Mouse (Mus musculus) heart, embryonic 10.5 days (tissue): ENCODE results near the gene Tle6. TPM values are rescaled to one million over a fixed set of nuclear protein-coding genes. Genes with fewer than 3 reads are reported as not detected.

Experiments
- DNase-seq: peaks from one replicate; pipeline ENCODE4 v3.0.0-alpha.2; 2017; ENCODE audit warnings: low spot score
- H3K27ac ChIP-seq: fragments of 300-500 bp; sonication (generic); 2 replicates; pipeline ENCODE4 v1.5.1; 2016; ENCODE audit warnings: mild to moderate bottlenecking
- H3K27me3 ChIP-seq: fragments of 300-500 bp; sonication (generic); 2 replicates; pipeline ENCODE4 v1.6.1; 2016; ENCODE audit warnings: mild to moderate bottlenecking; ENCODE audit not compliant: poor library complexity, insufficient read depth, severe bottlenecking
- H3K36me3 ChIP-seq: fragments of 300-500 bp; sonication (generic); 2 replicates; pipeline ENCODE4 v1.6.1; 2016; ENCODE audit warnings: mild to moderate bottlenecking, moderate library complexity
- H3K4me1 ChIP-seq: fragments of 300-500 bp; sonication (generic); 2 replicates; pipeline ENCODE4 v1.6.1; 2016; ENCODE audit warnings: mild to moderate bottlenecking
- H3K4me3 ChIP-seq: fragments of 300-500 bp; sonication (generic); 2 replicates; pipeline ENCODE4 v1.5.1; 2016; ENCODE audit warnings: mild to moderate bottlenecking, moderate library complexity
- H3K9me3 ChIP-seq: fragments of 300-500 bp; sonication (generic); 2 replicates; pipeline ENCODE4 v1.6.1; 2016; ENCODE audit warnings: mild to moderate bottlenecking, moderate library complexity
- WGBS: fragments of 180-500 bp; shearing (Covaris S2); methylation state at CpG from one replicate; pipeline ENCODE4 v1.1.7; 2016; 5-methylcytosine and 5-hydroxymethylcytosine counted together
- polyA plus RNA-seq: library from polyadenylated mRNA; unstranded; fragments of >200 nt; fragmentation: Nextera tagmentation; extraction: Ambion mirVana; gene quantifications from 2 replicates; pipeline ENCODE4 v1.2.1, GENCODE M21; 2016

The Tle6 gene
- polyA plus RNA-seq, 1 experiment from 2014 or later, result 29.0 TPM

DNA sequence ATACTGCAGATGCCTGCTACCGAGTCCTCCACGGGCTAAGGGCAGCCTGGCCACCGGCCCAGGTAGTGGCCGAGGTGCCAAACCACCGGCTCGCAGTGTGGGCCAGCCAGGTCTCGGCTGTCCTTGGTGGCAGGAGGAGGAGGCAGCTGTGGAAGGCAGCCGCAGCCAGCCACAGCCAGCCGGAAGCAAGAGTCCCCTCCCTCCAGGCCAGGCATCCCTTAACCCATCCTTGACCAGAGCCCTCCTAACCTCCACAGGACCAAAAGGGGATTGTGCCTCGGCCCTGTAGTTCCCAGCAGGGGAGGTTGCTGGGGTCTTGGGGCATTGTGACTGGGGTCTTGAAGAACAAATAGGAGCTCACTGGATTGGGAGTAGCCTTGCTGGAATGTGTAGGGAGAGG lies 36.7 kb downstream of the Tle6 start:
- Histone ChIP-seq H3K27me3 (peaks cover 30% of the 10 kb centered on the region), H3K4me1 (peaks cover 77% of the 10 kb centered on the region), H3K36me3 (peaks cover 62% of the 10 kb centered on the region), H3K27ac (peak overlapping the region; percentile 86), H3K4me3 (peak overlapping the region; percentile 47), H3K9me3 (no peaks in the 10 kb centered on the region)
- DNase-seq, result no peak
- WGBS, result 2% methylated on average over 10 of the region's 10 CpGs

DNA sequence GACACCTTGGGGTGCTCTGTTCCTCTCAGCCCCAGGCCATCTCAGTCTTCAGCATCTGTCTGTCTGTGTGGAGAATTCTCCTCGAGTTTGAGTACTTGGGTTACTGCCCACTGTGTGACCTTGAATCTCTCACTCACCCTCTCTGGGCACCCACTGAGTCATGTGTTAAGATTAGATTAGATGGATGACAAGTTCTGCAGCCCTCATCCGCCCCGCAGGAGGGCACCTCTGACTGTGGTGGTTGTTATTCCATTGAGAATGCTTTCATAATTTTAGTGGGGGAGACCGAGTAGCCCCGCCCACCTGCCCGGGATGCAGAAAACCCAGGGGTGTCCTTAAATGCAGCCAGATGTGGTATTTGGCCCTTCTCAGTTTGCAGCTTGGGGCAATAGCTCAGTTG lies 37.4 kb downstream of the Tle6 start:
- peak overlapping the region; percentile 62; the same call in 1 of the 2 replicates for H3K27ac ChIP-seq
- H3K27me3 ChIP-seq, result peaks cover 30% of the 10 kb centered on the region
- WGBS, result 40% methylated on average over 6 of the region's 6 CpGs
- peaks cover 74% of the 10 kb centered on the region for H3K4me1 ChIP-seq
- H3K36me3 ChIP-seq, result peaks cover 62% of the 10 kb centered on the region
- DNase-seq, result no peak
- H3K4me3 ChIP-seq, result peak overlapping the region; percentile 47; the same call in 1 of the 2 replicates
- no peaks in the 10 kb centered on the region for H3K9me3 ChIP-seq

DNA sequence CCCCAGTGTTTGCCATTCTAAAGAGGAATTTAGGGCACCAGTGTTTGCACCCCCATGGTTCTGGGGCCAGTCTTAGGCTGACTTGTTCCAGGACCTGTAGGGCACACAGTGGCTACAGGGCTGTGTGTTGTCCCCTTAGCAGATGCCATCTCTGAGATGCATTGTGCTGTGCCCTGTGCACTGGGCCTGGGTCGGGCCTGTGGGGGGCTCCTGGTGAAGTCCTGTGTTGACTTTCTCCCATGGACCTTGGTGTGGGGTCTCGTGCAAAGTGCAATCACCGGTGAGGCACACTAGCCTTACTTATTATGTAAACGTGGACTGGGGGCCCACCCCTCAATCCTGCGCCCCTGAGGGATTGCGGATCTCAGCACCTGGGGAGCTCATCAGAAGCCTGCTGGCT lies 38.5 kb downstream of the Tle6 start:
- Histone ChIP-seq H3K4me1 (peaks cover 64% of the 10 kb centered on the region), H3K9me3 (no peaks in the 10 kb centered on the region), H3K27ac (0 out of 2 replicates have a peak overlapping the region, but pooled peaks have one; percentile 62), H3K27me3 (peaks cover 26% of the 10 kb centered on the region), H3K36me3 (peaks cover 62% of the 10 kb centered on the region), H3K4me3 (peak overlapping the region; percentile 15; the same call in 1 of the 2 replicates)
- no peak for DNase-seq
- WGBS, result 82% methylated on average over 6 of the region's 6 CpGs

DNA sequence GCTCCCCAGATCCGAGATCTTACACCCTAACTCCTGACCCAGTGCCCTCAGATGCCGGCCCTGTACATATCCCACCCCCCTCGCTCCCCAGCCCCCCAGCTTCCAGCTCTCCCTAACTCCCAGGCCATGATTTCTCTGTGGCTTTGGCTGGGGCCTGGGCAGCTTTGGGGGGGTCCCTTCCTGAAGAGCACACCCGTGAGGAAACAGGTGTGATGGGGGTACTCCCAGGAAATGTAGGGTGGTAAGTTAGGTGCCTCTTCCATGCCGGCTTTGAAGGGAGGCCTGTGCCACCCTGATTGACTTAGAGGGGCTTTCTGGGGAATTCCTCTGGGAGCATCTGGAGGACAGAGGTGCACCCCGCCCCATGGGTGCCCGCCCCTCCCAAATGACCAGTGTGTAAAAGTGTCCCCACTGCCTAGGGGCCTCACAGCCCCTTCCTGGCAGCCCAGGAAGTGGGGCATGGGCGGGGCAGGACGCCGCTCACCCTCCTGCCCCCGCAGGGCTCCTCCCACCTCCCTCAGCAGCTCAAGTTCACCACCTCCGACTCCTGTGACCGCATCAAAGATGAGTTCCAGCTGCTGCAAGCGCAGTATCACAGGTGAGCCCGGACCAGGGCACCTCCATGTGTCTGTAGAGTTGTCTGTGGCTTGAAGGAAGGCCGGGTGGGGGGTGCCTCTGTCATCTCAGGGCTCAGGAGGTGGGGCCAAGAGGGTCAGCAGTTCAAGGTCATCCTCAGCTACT lies 40.0 kb downstream of the Tle6 start:
- peak overlapping the region; percentile 91 for H3K4me3 ChIP-seq
- H3K36me3 ChIP-seq, result peaks cover 49% of the 10 kb centered on the region
- H3K27ac ChIP-seq, result peak overlapping the region; percentile 98
- H3K9me3 ChIP-seq, result no peaks in the 10 kb centered on the region
- DNase-seq, result no peak
- H3K27me3 ChIP-seq, result peaks cover 13% of the 10 kb centered on the region; the same call in 1 of the 2 replicates
- peaks cover 62% of the 10 kb centered on the region for H3K4me1 ChIP-seq
- 13% methylated on average over 16 of the region's 16 CpGs for WGBS

DNA sequence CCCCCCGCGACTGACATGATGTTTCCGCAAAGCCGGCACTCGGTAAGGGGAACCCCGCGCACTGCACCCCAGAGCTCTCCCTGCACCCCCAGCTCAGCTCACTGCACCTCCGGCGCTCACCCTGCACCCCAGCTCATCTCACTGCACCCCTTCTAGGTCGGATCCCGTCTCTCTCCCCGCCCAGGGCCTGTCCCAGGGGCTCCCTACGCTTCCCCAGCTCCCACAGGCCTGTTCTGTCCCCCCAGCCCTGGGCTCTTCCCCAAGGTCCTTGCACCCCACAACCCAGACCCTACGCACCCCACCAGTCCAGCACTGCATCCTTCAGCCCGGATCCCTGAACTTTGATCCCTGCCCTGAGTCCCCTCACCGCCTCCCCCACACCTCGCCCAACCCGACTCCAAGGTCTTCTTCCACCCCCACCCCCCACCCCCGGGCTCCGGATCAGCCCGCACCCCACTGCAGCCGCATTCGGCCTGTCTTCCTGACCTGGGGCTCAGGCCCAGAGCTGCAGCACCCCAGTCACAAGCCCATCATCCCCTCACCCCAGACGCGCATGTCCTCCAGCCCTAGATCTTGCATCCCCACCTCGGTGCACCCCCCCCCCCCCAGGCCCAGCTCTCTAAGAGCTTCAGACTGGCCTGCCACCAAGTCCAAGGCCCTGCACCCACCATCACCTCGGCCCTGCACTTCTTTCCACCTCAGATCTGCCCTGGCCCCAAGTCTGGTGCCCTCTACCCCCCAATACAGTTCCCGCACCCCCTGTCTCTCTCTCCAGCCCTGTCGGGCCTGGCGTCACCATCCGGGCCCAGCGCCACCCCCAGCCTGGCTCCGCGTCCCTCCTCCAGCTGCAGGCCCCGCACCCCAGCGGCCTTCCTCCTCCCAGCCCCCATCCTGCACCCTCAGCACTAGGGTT lies 41.0 kb downstream of the Tle6 start:
- Histone ChIP-seq H3K4me3 (peak overlapping the region; percentile 91), H3K4me1 (peaks cover 52% of the 10 kb centered on the region), H3K27ac (peak overlapping the region; percentile 98), H3K36me3 (peaks cover 39% of the 10 kb centered on the region), H3K9me3 (no peaks in the 10 kb centered on the region), H3K27me3 (peaks cover 6% of the 10 kb centered on the region; the same call in 1 of the 2 replicates)
- WGBS, result 2% methylated on average over 31 of the region's 36 CpGs
- no peak for DNase-seq

DNA sequence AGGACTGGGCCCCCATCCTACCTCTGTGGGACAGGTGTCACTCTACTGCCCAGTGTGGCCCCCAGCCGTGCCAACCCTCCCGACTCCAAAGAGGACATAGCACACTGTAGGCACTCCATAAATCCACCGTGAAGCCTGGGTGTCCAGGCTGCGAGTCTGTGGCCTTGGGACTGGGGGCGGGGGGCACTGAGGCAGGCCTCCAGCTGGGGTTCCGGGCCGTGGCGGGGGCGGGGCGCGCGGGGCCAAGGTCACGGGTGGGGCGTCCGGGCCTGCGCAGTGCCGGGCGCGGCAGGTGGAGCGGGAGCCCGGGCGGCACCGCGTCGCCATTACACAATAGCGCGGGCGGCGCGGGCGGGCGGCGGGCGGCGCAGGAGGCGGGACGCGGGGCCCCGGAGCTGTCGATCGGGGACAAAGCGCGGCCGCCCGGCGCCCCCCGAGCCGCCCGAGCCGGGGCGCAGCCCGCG lies 41.7 kb downstream of the Tle6 start, which contains the start of gene Aes:
TSS of gene Aes (plus strand) at position 326 of the 464 bp plus-strand sequence.
- H3K27me3 ChIP-seq, result no peaks in the 10 kb centered on the region
- under 1% methylated on average over 49 of the region's 53 CpGs for WGBS
- H3K4me3 ChIP-seq, result peak within 1 kb of the TSS; percentile 91
- H3K9me3 ChIP-seq, result no peaks in the 10 kb centered on the region
- H3K4me1 ChIP-seq, result peaks cover 45% of the 10 kb centered on the region
- peaks cover 32% of the 10 kb centered on the region for H3K36me3 ChIP-seq
- DNase-seq, result no peak
- H3K27ac ChIP-seq, result peak within 1 kb of the TSS; percentile 98

DNA sequence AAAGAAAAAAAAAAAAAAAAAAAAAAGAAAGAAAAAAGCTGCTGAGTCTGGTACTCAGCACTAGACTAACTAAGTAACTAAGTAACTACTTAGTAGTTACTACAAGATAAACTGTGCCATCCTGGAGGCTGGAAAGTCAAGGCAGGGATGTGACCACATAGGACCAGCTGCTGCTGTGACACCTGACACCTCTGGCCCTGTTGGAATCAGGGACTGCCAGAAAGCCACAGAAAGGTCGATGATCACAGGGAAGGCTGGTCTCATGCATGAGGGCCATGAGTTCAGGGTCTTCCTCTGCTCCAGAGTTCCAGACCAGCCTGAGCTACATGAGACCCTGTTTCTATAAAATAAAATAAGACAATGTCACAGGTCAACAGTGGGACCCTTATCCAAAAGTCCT lies 43.4 kb downstream of the Tle6 start:
- no peak for DNase-seq
- no peaks in the 10 kb centered on the region for H3K27me3 ChIP-seq
- H3K9me3 ChIP-seq, result peaks cover 3% of the 10 kb centered on the region; the same call in 1 of the 2 replicates
- H3K36me3 ChIP-seq, result peaks cover 17% of the 10 kb centered on the region
- no peak overlapping the region for H3K27ac ChIP-seq
- 32% methylated on average over 1 of the region's 1 CpGs for WGBS
- H3K4me1 ChIP-seq, result peaks cover 28% of the 10 kb centered on the region
- no peak overlapping the region for H3K4me3 ChIP-seq

DNA sequence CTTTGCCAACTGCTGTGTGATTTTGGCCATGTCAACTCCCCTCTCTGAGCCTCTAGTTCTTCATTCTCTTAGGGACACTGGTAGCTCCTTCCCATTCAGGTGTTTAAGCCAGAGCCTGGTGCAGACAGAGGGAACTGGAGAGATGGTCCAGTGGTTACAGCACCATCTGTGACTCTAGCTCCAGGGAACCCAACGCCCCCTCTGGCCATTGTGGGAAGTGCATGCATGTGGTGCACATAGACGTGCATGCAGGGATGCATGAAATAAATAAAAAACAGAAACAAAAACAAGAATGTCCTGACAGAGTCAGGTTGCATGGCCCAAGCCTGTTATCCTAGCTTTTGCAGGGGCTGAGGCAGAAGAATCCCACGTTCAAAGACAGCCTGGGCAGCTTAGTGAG lies 44.6 kb downstream of the Tle6 start:
- WGBS, result 63% methylated on average over 3 of the region's 3 CpGs
- H3K27me3 ChIP-seq, result no peaks in the 10 kb centered on the region

DNA sequence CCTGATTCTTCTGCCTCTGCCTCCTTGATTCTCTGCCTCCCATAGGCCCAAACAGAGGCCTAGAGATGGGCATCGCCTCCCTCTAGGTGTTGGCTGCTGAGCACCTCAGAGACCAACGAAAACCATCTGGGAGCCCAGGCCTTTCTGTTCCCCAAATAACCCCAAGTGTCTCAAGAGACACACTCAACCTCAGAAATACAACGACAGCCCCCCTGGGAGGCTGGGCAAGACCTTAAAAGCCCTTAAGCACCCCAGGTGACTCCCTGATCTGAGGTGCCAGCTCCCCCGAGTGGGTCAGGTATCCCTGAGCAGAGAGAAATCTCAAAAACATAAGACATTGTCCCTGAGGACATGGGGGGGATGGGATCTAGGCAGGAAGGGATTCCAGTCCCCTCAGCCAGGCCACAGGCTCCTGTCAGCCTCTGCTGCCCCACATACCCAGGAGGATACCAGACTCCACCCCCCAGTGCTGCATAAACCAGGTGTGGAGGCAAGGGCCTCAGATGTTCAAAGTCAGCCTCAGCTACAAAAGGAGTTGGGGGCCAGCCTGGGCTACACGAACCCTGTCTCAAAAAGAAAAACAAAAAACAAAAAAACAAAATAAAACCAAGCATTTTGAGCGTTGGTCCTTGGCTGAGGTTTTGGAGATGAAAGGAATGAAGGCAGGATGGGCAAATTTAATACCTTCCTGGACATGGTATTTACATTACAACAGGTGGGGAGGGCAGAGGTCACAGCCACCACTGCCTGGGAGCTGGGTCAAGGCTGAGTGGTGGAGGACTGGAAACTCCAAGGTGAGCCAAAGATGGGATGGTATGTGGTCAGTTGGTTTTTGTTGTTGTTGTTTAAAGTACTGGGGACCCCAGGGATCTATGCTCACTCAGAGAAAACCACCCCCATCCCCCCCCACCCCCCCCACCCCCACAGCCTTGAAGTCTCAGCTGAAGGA lies 46.8 kb downstream of the Tle6 start:
- Histone ChIP-seq H3K9me3 (peaks cover 3% of the 10 kb centered on the region; the same call in 1 of the 2 replicates), H3K27ac (no peak overlapping the region), H3K27me3 (no peaks in the 10 kb centered on the region), H3K4me1 (peaks cover 10% of the 10 kb centered on the region), H3K4me3 (no peak overlapping the region), H3K36me3 (no peaks in the 10 kb centered on the region)
- no peak for DNase-seq
- WGBS, result 78% methylated on average over 6 of the region's 6 CpGs

More for the DNA sequence above, 44.6 kb downstream of the Tle6 start:
- peaks cover 6% of the 10 kb centered on the region for H3K36me3 ChIP-seq
- peaks cover 3% of the 10 kb centered on the region; the same call in 1 of the 2 replicates for H3K9me3 ChIP-seq
- no peak for DNase-seq
- peaks cover 26% of the 10 kb centered on the region for H3K4me1 ChIP-seq
- no peak overlapping the region for H3K27ac ChIP-seq
- H3K4me3 ChIP-seq, result no peak overlapping the region

DNA sequence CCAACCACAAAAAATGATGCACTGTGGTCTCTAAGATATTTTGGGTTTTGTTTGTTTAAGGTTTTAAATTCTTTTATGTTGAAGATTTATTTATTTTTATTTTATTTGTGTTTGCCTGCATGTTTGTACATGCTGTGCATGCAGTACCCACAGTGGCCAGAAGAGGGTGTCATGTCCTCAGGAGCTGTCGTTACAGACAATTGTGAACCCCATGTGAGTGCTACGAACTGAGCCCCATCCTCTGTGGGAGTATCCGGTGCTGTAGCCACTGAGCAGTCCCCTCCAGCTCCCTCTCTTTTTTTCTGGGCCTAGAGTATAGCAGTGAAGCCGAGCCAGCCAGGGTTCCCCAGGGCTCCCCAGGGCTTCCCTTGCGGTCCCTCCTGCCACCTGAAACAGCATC lies 47.6 kb downstream of the Tle6 start:
- Histone ChIP-seq H3K27me3 (no peaks in the 10 kb centered on the region), H3K36me3 (no peaks in the 10 kb centered on the region), H3K9me3 (peaks cover 3% of the 10 kb centered on the region; the same call in 1 of the 2 replicates), H3K27ac (no peak overlapping the region), H3K4me1 (peaks cover 7% of the 10 kb centered on the region; the same call in 1 of the 2 replicates), H3K4me3 (no peak overlapping the region)
- DNase-seq, result no peak
- WGBS, result 81% methylated on average over 5 of the region's 5 CpGs

DNA sequence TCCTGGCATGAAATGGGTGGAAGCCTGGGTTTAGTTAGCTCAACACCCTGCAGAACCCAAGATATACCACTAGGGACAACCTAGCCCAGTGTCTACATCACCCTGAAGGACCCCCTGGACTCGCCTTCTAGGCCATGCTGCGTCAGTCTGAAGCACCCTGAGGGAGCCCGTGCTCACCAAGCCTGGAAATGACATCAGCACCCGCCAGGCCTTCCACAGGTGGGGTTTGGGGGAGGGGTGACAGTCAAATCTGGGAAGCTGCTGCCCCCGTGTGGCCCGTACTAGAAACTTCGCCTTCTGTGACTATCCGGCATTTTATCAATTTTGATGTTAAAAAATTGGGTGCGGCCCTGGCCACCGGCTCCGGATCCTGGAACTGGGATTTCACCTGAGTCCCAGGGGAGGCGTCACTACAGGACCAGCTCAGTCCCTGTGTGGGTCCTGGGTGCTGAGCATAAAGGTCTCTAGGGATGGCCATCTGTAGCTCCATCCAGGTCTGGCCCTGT lies 49.2 kb downstream of the Tle6 start:
- H3K9me3 ChIP-seq, result peaks cover 3% of the 10 kb centered on the region; the same call in 1 of the 2 replicates
- H3K4me3 ChIP-seq, result no peak overlapping the region
- 0 out of 2 replicates have a peak overlapping the region, but pooled peaks have one; percentile 2 for H3K27ac ChIP-seq

More for the DNA sequence above, 49.2 kb downstream of the Tle6 start:
- 6% methylated on average over 12 of the region's 12 CpGs for WGBS
- H3K36me3 ChIP-seq, result no peaks in the 10 kb centered on the region
- H3K4me1 ChIP-seq, result peaks cover 7% of the 10 kb centered on the region; the same call in 1 of the 2 replicates
- H3K27me3 ChIP-seq, result no peaks in the 10 kb centered on the region
- DNase-seq, result peak; percentile 92
